Mouse (Mus musculus) megakaryocyte, embryonic 14.5 days (primary cell): ENCODE results near the gene Ccdc32.

Experiments
- FLI1 ChIP-seq: IDR thresholded peaks from 2 replicates; pipeline ENCODE4 v1.6.1; 2012; ENCODE audit warnings: low read length, inconsistent platforms, mixed read lengths
- GATA1 ChIP-seq: IDR thresholded peaks from 3 replicates; pipeline ENCODE4 v1.6.1; 2012; ENCODE audit warnings: mixed read lengths, low read length, inconsistent platforms, borderline replicate concordance

- TF ChIP-seq GATA1: no peak
- TF ChIP-seq FLI1: no peak
Observed at GRCm38 (mm10) chr2:118999025-118999639, 30.1 kb downstream of the Ccdc32 start.
